Mouse (Mus musculus): Measurements from ENCODE around the gene Umodl1. TPM values are rescaled to one million over a fixed set of nuclear protein-coding genes. Genes with fewer than 3 reads are reported as not detected.

Umodl1 gene
- polyA plus RNA-seq, 1 experiment from 2014 or later: 0.09 TPM

DNA sequence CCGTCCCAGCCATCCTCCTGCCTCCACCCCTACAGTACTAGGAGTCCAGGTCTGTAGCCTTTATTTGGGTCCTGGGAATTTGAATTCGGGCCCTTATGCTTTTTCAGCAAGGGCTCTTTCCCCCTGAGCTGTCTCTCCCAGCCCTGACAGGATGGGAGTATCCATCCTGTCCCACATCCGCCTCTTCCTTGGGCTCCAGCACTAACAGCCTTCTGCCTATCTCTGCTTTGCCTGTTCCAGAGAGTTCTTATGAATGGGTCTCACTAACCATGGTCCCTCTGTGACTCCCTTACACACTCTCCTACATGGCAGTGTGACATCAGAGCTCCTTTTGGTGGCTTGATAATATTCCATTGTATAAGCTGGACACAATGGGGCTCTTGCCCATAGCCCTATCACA lies 52.9 kb downstream of the Umodl1 start:
- no peak overlapping the region for H3K27ac ChIP-seq
- no peak for TF ChIP-seq CTCF (IDR thresholded peaks at IDR 0.05; ENCODE audit: low read depth)
- WGBS: 75% methylated on average over 3 of the region's 3 CpGs
- no peaks in the 10 kb centered on the region for H3K27me3 ChIP-seq (ENCODE audit: insufficient read depth, low read length)
- H3K4me2 ChIP-seq (ENCODE audit: low read length): no peak overlapping the region
- no peak overlapping the region for H3K4me3 ChIP-seq (replicated peaks; ENCODE audit: low read depth, low read length)
- DNase-seq (ENCODE audit: low spot score): no peak
- ATAC-seq (replicated peaks; ENCODE audit: low FRiP score, low read depth): no peak
- no peak overlapping the region for H3K9ac ChIP-seq (ENCODE audit: low read depth, low read length)
- H3K9me3 ChIP-seq (replicated peaks; ENCODE audit: low read length): no peaks in the 10 kb centered on the region
- no peaks in the 10 kb centered on the region for H3K4me1 ChIP-seq (replicated peaks; ENCODE audit: insufficient read depth, low read length)
- no peaks in the 10 kb centered on the region for H3K36me3 ChIP-seq (ENCODE audit: insufficient read depth, low read length)

DNA sequence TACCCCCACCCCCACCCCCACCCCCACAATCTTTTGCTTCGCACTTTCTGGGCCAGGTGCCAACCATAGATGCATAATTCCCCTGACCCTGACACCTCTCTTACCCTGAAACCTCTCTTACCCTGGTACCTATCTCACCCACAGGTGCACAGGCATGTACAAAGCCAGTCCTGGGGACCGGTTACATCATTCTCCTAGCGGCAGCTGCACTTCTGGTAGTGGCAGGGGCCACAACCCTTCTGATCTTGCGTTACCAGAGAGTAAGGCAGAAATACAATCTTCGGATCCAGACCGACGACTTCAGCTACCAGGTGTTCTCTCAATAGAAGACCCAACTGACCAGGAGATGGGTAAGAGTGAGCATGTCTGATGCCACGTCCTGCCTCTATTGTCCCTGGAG lies 54.0 kb downstream of the Umodl1 start:
- no peak for TF ChIP-seq CTCF (IDR thresholded peaks at IDR 0.05; ENCODE audit: low read depth)
- Histone ChIP-seq H3K9me3 (replicated peaks; ENCODE audit: low read length) (no peaks in the 10 kb centered on the region), H3K27ac (no peak overlapping the region), H3K4me1 (replicated peaks; ENCODE audit: insufficient read depth, low read length) (no peaks in the 10 kb centered on the region), H3K9ac (ENCODE audit: low read depth, low read length) (no peak overlapping the region), H3K36me3 (ENCODE audit: insufficient read depth, low read length) (no peaks in the 10 kb centered on the region), H3K4me2 (ENCODE audit: low read length) (no peak overlapping the region), H3K27me3 (ENCODE audit: insufficient read depth, low read length) (no peaks in the 10 kb centered on the region), H3K4me3 (replicated peaks; ENCODE audit: low read depth, low read length) (no peak overlapping the region)
- DNase-seq (ENCODE audit: low spot score) (no peak), ATAC-seq (replicated peaks; ENCODE audit: low FRiP score, low read depth) (no peak)
- 71% methylated on average over 8 of the region's 8 CpGs for WGBS

DNA sequence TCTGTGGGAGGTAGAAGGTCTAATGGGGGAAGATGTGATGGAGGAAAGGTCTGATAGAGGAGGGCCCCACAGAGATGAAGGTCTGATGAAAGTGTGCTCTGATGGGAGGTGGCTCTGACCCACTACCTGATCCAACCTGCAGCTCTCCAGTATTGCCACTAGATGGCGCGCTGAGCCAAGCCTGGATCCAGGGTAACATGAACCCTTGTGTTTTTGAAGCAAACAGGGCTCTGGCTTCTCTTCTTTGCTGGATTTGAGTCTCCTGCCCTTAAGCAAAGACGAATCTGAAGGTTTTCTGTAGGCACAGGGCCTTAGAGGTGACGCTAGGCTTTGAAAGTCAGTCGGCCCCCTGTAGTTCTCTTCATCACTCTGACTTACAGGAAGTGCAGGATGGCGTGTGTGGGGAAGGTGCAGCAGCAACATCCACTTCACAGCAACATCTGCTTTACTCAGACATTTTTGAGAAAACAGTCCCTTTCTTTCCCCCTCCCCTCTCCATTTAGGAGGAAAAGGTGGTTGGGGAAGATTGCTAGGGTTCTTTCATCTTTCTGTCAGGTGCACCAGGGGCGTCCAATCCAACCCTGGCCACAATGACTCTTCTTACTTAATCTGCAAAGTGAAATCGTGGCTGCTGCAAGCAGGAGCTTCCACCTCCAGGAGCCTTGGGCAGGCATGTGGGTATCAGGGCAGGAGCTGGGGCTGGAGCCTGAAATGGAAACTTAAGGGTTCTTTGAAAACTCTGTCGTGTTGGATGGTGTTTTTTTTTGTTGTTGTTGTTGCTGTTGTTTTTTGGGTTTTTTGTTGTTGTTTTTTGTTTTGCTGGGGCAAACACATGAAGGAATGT lies 57.3 kb downstream of the Umodl1 start:
- H3K27ac ChIP-seq: no peak overlapping the region
- no peaks in the 10 kb centered on the region for H3K9me3 ChIP-seq (replicated peaks; ENCODE audit: low read length)
- ATAC-seq (replicated peaks; ENCODE audit: low FRiP score, low read depth): no peak
- H3K4me2 ChIP-seq (ENCODE audit: low read length): no peak overlapping the region
- no peaks in the 10 kb centered on the region for H3K27me3 ChIP-seq (ENCODE audit: insufficient read depth, low read length)
- no peaks in the 10 kb centered on the region for H3K36me3 ChIP-seq (ENCODE audit: insufficient read depth, low read length)
- WGBS: 35% methylated on average over 9 of the region's 9 CpGs
- no peak overlapping the region for H3K4me3 ChIP-seq (replicated peaks; ENCODE audit: low read depth, low read length)
- peak; percentile 98 for TF ChIP-seq CTCF (IDR thresholded peaks at IDR 0.05; ENCODE audit: low read depth)
- peak; percentile 77 for DNase-seq (ENCODE audit: low spot score)
- no peaks in the 10 kb centered on the region for H3K4me1 ChIP-seq (replicated peaks; ENCODE audit: insufficient read depth, low read length)
- H3K9ac ChIP-seq (ENCODE audit: low read depth, low read length): no peak overlapping the region

DNA sequence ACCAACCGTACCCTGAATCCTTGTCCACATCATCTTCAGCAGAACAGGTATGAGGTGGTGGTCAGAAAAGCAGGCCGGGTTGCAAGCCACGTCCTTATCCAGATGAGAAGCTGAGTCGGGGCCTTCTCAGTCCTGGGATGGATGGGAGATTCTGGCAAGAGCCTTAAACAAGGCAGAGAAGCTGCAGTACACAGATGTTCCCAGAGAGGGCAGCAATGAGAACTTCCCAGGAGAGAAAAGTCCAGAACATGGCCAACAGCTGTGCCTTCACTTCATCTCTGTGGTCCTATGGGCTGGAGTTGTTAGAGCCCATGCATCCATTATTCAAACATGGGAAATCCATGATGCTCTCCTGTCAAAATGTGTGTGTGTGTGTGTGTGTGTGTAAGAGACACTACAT lies 63.8 kb downstream of the Umodl1 start:
- Histone ChIP-seq H3K27me3 (ENCODE audit: insufficient read depth, low read length) (no peaks in the 10 kb centered on the region), H3K36me3 (ENCODE audit: insufficient read depth, low read length) (no peaks in the 10 kb centered on the region), H3K4me1 (replicated peaks; ENCODE audit: insufficient read depth, low read length) (no peaks in the 10 kb centered on the region), H3K27ac (no peak overlapping the region), H3K4me2 (ENCODE audit: low read length) (no peak overlapping the region), H3K9ac (ENCODE audit: low read depth, low read length) (no peak overlapping the region), H3K4me3 (replicated peaks; ENCODE audit: low read depth, low read length) (no peak overlapping the region), H3K9me3 (replicated peaks; ENCODE audit: low read length) (no peaks in the 10 kb centered on the region)
- peak; percentile 73 for TF ChIP-seq CTCF (IDR thresholded peaks at IDR 0.05; ENCODE audit: low read depth)
- DNase-seq (ENCODE audit: low spot score): peak; percentile 80
- WGBS: 70% methylated on average over 4 of the region's 4 CpGs
- ATAC-seq (replicated peaks; ENCODE audit: low FRiP score, low read depth): no peak

DNA sequence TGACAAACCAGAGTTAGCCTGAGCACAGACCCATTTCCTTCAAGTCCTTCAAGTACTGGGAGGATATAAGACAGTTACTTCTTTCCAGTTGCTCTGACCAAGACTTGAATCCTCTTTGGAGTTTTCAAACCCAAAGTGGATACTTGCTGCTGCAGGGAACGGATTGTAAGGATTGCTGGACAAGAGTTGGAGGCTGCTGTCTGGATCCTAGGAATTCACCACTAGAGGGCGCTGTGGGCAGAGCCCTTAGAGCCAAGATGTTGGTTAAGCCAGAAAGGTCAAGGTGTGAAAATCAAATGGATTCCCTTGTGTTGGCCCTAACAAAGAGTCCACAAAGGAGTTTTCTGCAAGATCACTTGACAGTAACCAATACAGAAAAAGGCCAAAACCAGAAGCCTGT lies 65.1 kb downstream of the Umodl1 start:
- TF ChIP-seq CTCF (IDR thresholded peaks at IDR 0.05; ENCODE audit: low read depth): peak; percentile 89
- Histone ChIP-seq H3K4me2 (ENCODE audit: low read length) (no peak overlapping the region), H3K36me3 (ENCODE audit: insufficient read depth, low read length) (no peaks in the 10 kb centered on the region), H3K4me3 (replicated peaks; ENCODE audit: low read depth, low read length) (no peak overlapping the region), H3K27me3 (ENCODE audit: insufficient read depth, low read length) (no peaks in the 10 kb centered on the region), H3K27ac (no peak overlapping the region), H3K4me1 (replicated peaks; ENCODE audit: insufficient read depth, low read length) (no peaks in the 10 kb centered on the region), H3K9ac (ENCODE audit: low read depth, low read length) (no peak overlapping the region), H3K9me3 (replicated peaks; ENCODE audit: low read length) (no peaks in the 10 kb centered on the region)
- DNase-seq (ENCODE audit: low spot score) (peak; percentile 78), ATAC-seq (replicated peaks; ENCODE audit: low FRiP score, low read depth) (no peak)
- 10% methylated on average over 2 of the region's 2 CpGs for WGBS

DNA sequence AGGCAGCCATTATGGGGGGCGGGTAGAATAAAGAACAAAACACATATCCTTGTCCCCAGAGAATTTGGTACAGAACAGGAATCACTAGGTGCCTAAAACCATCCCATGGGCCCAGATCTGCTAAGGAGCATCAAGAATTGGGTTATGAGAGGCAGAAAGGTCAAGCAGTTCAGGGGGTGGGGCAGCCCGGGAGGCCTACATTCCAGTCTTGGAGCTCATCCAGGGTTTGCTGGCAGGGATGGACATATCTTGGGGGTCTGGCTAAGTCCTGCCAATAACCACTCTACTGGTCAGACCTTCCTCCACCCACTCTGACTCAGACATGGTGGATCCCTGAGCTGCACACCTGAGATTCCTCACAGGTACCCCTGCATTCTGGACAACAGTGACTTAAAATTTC lies 65.6 kb downstream of the Umodl1 start:
- Histone ChIP-seq H3K27me3 (ENCODE audit: insufficient read depth, low read length) (no peaks in the 10 kb centered on the region), H3K4me1 (replicated peaks; ENCODE audit: insufficient read depth, low read length) (no peaks in the 10 kb centered on the region), H3K36me3 (ENCODE audit: insufficient read depth, low read length) (no peaks in the 10 kb centered on the region), H3K27ac (no peak overlapping the region), H3K9ac (ENCODE audit: low read depth, low read length) (no peak overlapping the region), H3K4me3 (replicated peaks; ENCODE audit: low read depth, low read length) (no peak overlapping the region), H3K4me2 (ENCODE audit: low read length) (no peak overlapping the region), H3K9me3 (replicated peaks; ENCODE audit: low read length) (no peaks in the 10 kb centered on the region)
- WGBS: 70% methylated on average over 2 of the region's 2 CpGs
- ATAC-seq (replicated peaks; ENCODE audit: low FRiP score, low read depth): no peak
- no peak for TF ChIP-seq CTCF (IDR thresholded peaks at IDR 0.05; ENCODE audit: low read depth)
- no peak for DNase-seq (ENCODE audit: low spot score)

All from kidney, postnatal 0 days (tissue).